22 mouse cellular contexts compared by ENCODE assay signal in genomic region chr8:54757646-54758045, GRCm38 (mm10).
DNase-seq lines count a peak whose midpoint lies in the region; ATAC-seq lines count a peak whose summit lies in the region.
"Had no signal": no experiment of that assay in that cellular context is flagged by ENCODE, and none has a peak within 500 bp of the region (broad histone marks: within the 10 kb centered on the region; RNA-seq: fewer than 3 reads in every experiment).

No protein-coding gene starts in this region.

- no peak overlapping the region for H3K4me3 ChIP-seq in embryonic facial prominence, embryonic 11.5 days (ENCODE audit: low read depth, low read length)
- no peak overlapping the region for H3K4me3 ChIP-seq in embryonic facial prominence, embryonic 10.5 days
- no peak overlapping the region for H3K4me3 ChIP-seq in embryonic facial prominence, embryonic 13.5 days
- no peak overlapping the region for H3K4me3 ChIP-seq in embryonic facial prominence, embryonic 14.5 days (ENCODE audit: low read depth, low read length)

- no peak overlapping the region for H3K27ac ChIP-seq in embryonic facial prominence, embryonic 11.5 days (replicated peaks; ENCODE audit: low read depth, low read length)
- no peak overlapping the region for H3K27ac ChIP-seq in embryonic facial prominence, embryonic 10.5 days (replicated peaks)
- 0 out of 2 replicates have a peak overlapping the region, but pooled peaks have one; percentile 1 for H3K27ac ChIP-seq in embryonic facial prominence, embryonic 13.5 days
- no peak overlapping the region for H3K27ac ChIP-seq in embryonic facial prominence, embryonic 14.5 days (replicated peaks; ENCODE audit: low read depth, low read length)

- no peak for ATAC-seq in embryonic facial prominence, embryonic 11.5 days (replicated peaks; ENCODE audit: insufficient number of reproducible peaks, low FRiP score, low TSS enrichment, low read depth)
- ATAC-seq in embryonic facial prominence, embryonic 13.5 days (ENCODE audit: insufficient number of reproducible peaks, insufficient read depth, low FRiP score, low TSS enrichment, low read depth): no peak
- no peak for ATAC-seq in embryonic facial prominence, embryonic 14.5 days (ENCODE audit: low read depth)
- no peak for ATAC-seq in monocyte, adult 5-6 weeks (replicated peaks; ENCODE audit: insufficient number of reproducible peaks, low FRiP score, low TSS enrichment, poor library complexity, severe bottlenecking)
- ATAC-seq: activated CD4-positive, CD25-positive, alpha-beta regulatory T cell, adult 4 months; CD4-positive, CD25-positive, alpha-beta regulatory T cell, adult 4 months; Patski had no signal

- no peaks in the 10 kb centered on the region for H3K4me1 ChIP-seq in embryonic facial prominence, embryonic 11.5 days (ENCODE audit: control insufficient read depth, insufficient read depth, low read length)
- H3K4me1 ChIP-seq in embryonic facial prominence, embryonic 10.5 days: no peaks in the 10 kb centered on the region
- no peaks in the 10 kb centered on the region for H3K4me1 ChIP-seq in embryonic facial prominence, embryonic 13.5 days
- no peaks in the 10 kb centered on the region for H3K4me1 ChIP-seq in embryonic facial prominence, embryonic 14.5 days (ENCODE audit: control insufficient read depth, insufficient read depth, low read length)

- H3K36me3 ChIP-seq in embryonic facial prominence, embryonic 11.5 days (replicated peaks; ENCODE audit: control insufficient read depth, insufficient read depth, low read depth, low read length): no peaks in the 10 kb centered on the region
- H3K36me3 ChIP-seq in embryonic facial prominence, embryonic 10.5 days (replicated peaks): no peaks in the 10 kb centered on the region
- H3K36me3 ChIP-seq in embryonic facial prominence, embryonic 13.5 days: no peaks in the 10 kb centered on the region
- H3K36me3 ChIP-seq in embryonic facial prominence, embryonic 14.5 days (ENCODE audit: control insufficient read depth, insufficient read depth, low read length): no peaks in the 10 kb centered on the region
- H3K36me3 ChIP-seq: G1E had no signal

- no peaks in the 10 kb centered on the region for H3K9me3 ChIP-seq in embryonic facial prominence, embryonic 11.5 days (replicated peaks; ENCODE audit: control insufficient read depth, low read length)
- H3K9me3 ChIP-seq in embryonic facial prominence, embryonic 10.5 days: no peaks in the 10 kb centered on the region
- no peaks in the 10 kb centered on the region for H3K9me3 ChIP-seq in embryonic facial prominence, embryonic 13.5 days
- H3K9me3 ChIP-seq in embryonic facial prominence, embryonic 14.5 days (ENCODE audit: control insufficient read depth, low read length): no peaks in the 10 kb centered on the region
- H3K9me3 ChIP-seq: G1E had no signal

- no peaks in the 10 kb centered on the region for H3K27me3 ChIP-seq in embryonic facial prominence, embryonic 11.5 days (ENCODE audit: control insufficient read depth, insufficient read depth, low read length)
- no peaks in the 10 kb centered on the region for H3K27me3 ChIP-seq in embryonic facial prominence, embryonic 10.5 days (replicated peaks; ENCODE audit: low read depth, poor library complexity, severe bottlenecking)
- no peaks in the 10 kb centered on the region for H3K27me3 ChIP-seq in embryonic facial prominence, embryonic 13.5 days
- H3K27me3 ChIP-seq in embryonic facial prominence, embryonic 14.5 days (replicated peaks; ENCODE audit: control insufficient read depth, insufficient read depth, low read length): no peaks in the 10 kb centered on the region
- H3K27me3 ChIP-seq: CH12.LX had no signal

- no peak overlapping the region for H3K9ac ChIP-seq in embryonic facial prominence, embryonic 11.5 days (replicated peaks; ENCODE audit: low read length)
- no peak overlapping the region for H3K9ac ChIP-seq in embryonic facial prominence, embryonic 13.5 days
- H3K9ac ChIP-seq in embryonic facial prominence, embryonic 14.5 days (ENCODE audit: low read depth, low read length): no peak overlapping the region

- 46% methylated on average over 1 of the region's 1 CpGs for WGBS in embryonic facial prominence, embryonic 11.5 days
- WGBS in embryonic facial prominence, embryonic 10.5 days: 54% methylated on average over 1 of the region's 1 CpGs
- WGBS in embryonic facial prominence, embryonic 13.5 days: 23% methylated on average over 1 of the region's 1 CpGs
- 52% methylated on average over 1 of the region's 1 CpGs for WGBS in embryonic facial prominence, embryonic 14.5 days

- no peak overlapping the region for H3K4me2 ChIP-seq in embryonic facial prominence, embryonic 11.5 days (ENCODE audit: low read depth, low read length)
- H3K4me2 ChIP-seq in embryonic facial prominence, embryonic 13.5 days: no peak overlapping the region
- H3K4me2 ChIP-seq in embryonic facial prominence, embryonic 14.5 days (ENCODE audit: low read depth, low read length): no peak overlapping the region

- peak; percentile 52 for DNase-seq in embryonic facial prominence, embryonic 11.5 days (ENCODE audit: low spot score)
- DNase-seq in embryonic facial prominence, embryonic 10.5 days (ENCODE audit: low spot score): no peak
- DNase-seq in embryonic facial prominence, embryonic 14.5 days (ENCODE audit: low spot score): peak; percentile 69
- no peak for DNase-seq in T-cell, adult 2 months (ENCODE audit: low spot score)
- DNase-seq: adrenal gland, adult 2 months; adrenal gland, adult 8-10 months; adrenal gland, postnatal 10 days; adrenal gland, postnatal 14 days; adrenal gland, postnatal 25 days; adrenal gland, postnatal 36 days; B cell, adult 2 months; cerebellum, adult 11 months; cerebellum, adult 11-12 months; cerebellum, adult 18-20 months; cerebellum, adult 2 months had no signal

Comparison
In these comparisons a context has a peak if more than half of its experiments do, and no peak if none do; other contexts are left out.
1. DNase-seq: peak in embryonic facial prominence, embryonic 11.5 days (single experiment) and embryonic facial prominence, embryonic 14.5 days (single experiment); none in embryonic facial prominence, embryonic 10.5 days (single experiment) and T-cell, adult 2 months (single experiment).